Mouse (Mus musculus) ES-E14 (cell line): ENCODE results near the gene Cacna1e. TPM values are rescaled to one million over a fixed set of nuclear protein-coding genes. Genes with fewer than 3 reads are reported as not detected.
A peak's percentile ranks its signal among the peaks of the same experiment; 100 is the strongest.

Experiments used
- DNase-seq: peaks from one replicate; pipeline ENCODE4 v3.0.0-alpha.2; 2013; ENCODE audit warnings: low read depth, low spot score
- H3K27ac ChIP-seq: 2 replicates; pipeline ENCODE4 v1.5.1; 2012; ENCODE audit warnings: low read depth, mild to moderate bottlenecking, low read length, moderate library complexity, mixed read lengths; ENCODE audit not compliant: poor library complexity, insufficient read depth, severe bottlenecking
- H3K36me3 ChIP-seq: 2 replicates; pipeline ENCODE4 v1.6.1; 2012; ENCODE audit warnings: mild to moderate bottlenecking, low read length, moderate library complexity, mixed read lengths; ENCODE audit not compliant: control insufficient read depth, poor library complexity, insufficient read depth, severe bottlenecking
- H3K4me1 ChIP-seq, 2 experiments: fragments of 150-350 bp in 1 of 2; sonication (generic) in 1 of 2; 2 replicates each; pipeline ENCODE4 v1.6.1; 2012; ENCODE audit warnings: low read length in 2 of 2, mild to moderate bottlenecking in 1 of 2, mixed read lengths in 1 of 2; ENCODE audit not compliant: control insufficient read depth in 2 of 2, insufficient read depth in 2 of 2, poor library complexity in 1 of 2
- H3K4me3 ChIP-seq, 2 experiments: fragments of 150-350 bp in 1 of 2; sonication (generic) in 1 of 2; 2 replicates each; pipeline ENCODE4 v1.5.1; 2012; ENCODE audit warnings: low read length in 2 of 2, low read depth in 1 of 2, mild to moderate bottlenecking in 1 of 2, mixed read lengths in 1 of 2; ENCODE audit not compliant: insufficient read depth in 1 of 2, poor library complexity in 1 of 2, severe bottlenecking in 1 of 2
- H3K9ac ChIP-seq: 2 replicates; pipeline ENCODE4 v1.6.1; 2012; ENCODE audit warnings: low read depth, mild to moderate bottlenecking, low read length, mixed read lengths; ENCODE audit not compliant: poor library complexity, insufficient read depth, severe bottlenecking
- H3K9me3 ChIP-seq: fragments of 150-350 bp; sonication (generic); 2 replicates; pipeline ENCODE4 v1.6.1; 2012; ENCODE audit warnings: low read depth, mild to moderate bottlenecking, low read length; ENCODE audit not compliant: control insufficient read depth, insufficient read depth
- CHD2 ChIP-seq: IDR thresholded peaks from 2 replicates; pipeline ENCODE4 v1.6.1; 2014; ENCODE audit warnings: mild to moderate bottlenecking, low read depth, low read length, inconsistent platforms
- HCFC1 ChIP-seq: IDR thresholded peaks from 2 replicates; pipeline ENCODE4 v1.6.1; 2012; ENCODE audit warnings: low read length, inconsistent platforms, borderline replicate concordance; ENCODE audit not compliant: insufficient read depth
- MAFK ChIP-seq: IDR thresholded peaks from 2 replicates; pipeline ENCODE4 v1.6.1; 2014; ENCODE audit warnings: mild to moderate bottlenecking, low read depth, low read length, inconsistent platforms; ENCODE audit not compliant: insufficient read depth
- ZC3H11A ChIP-seq: IDR thresholded peaks from 2 replicates; pipeline ENCODE4 v1.6.1; 2012; ENCODE audit warnings: low read depth, mild to moderate bottlenecking, inconsistent platforms, low read length, borderline replicate concordance
- ZNF384 ChIP-seq: IDR thresholded peaks from 2 replicates; pipeline ENCODE4 v1.6.1; 2012; ENCODE audit warnings: low read depth, low read length, inconsistent platforms
- in situ Hi-C, 2 experiments: fragments of 600-800 bp; cut with MboI; formaldehyde crosslinking; loops; one replicate each; pipeline ENCODE4 v1.15.1; 2025; ENCODE audit warnings: low sequenced_read_pairs in 2 of 2, inconsistent platforms in 1 of 2; ENCODE audit not compliant: unreplicated experiment in 2 of 2
- total RNA-seq: library from RNA; depleted of rRNA; stranded (reverse); fragments of 300-350 nt; gene quantifications from 2 replicates; pipeline ENCODE4 v1.2.3, GENCODE M21; 2012

The Cacna1e gene
- total RNA-seq, 1 experiment, result 0.31 TPM

GRCm38 (mm10) chr1:154553132-154553531 is 331.2 kb downstream of the Cacna1e start:
- in situ Hi-C loops, result no loop called here
- Histone ChIP-seq H3K27ac (no peak overlapping the region), H3K4me3 (no peak overlapping the region), H3K9me3 (no peaks in the 10 kb centered on the region), H3K36me3 (no peaks in the 10 kb centered on the region), H3K4me1 (no peaks in the 10 kb centered on the region), H3K9ac (no peak overlapping the region)
- TF ChIP-seq ZNF384 (no peak), MAFK (no peak), HCFC1 (no peak), CHD2 (no peak), ZC3H11A (no peak)
- DNase-seq, result no peak

- TF ChIP-seq ZC3H11A (no peak), ZNF384 (no peak), MAFK (0 out of 2 replicates have a peak, but pooled peaks have one; percentile 30)
These were observed 346.9 kb downstream of the Cacna1e start for GRCm38 (mm10) chr1:154537445-154537844.

GRCm38 (mm10) chr1:154536763-154537162 is 347.5 kb downstream of the Cacna1e start:
- in situ Hi-C loops, result no loop called here
- no peaks in the 10 kb centered on the region for H3K36me3 ChIP-seq
- H3K9ac ChIP-seq, result no peak overlapping the region
- H3K4me1 ChIP-seq, result no peaks in the 10 kb centered on the region
- TF ChIP-seq ZNF384 (no peak), MAFK (no peak), HCFC1 (no peak), CHD2 (no peak), ZC3H11A (no peak)
- H3K4me3 ChIP-seq, result no peak overlapping the region
- no peaks in the 10 kb centered on the region for H3K9me3 ChIP-seq
- no peak for DNase-seq
- no peak overlapping the region for H3K27ac ChIP-seq

More at GRCm38 (mm10) chr1:154537445-154537844, 346.9 kb downstream of the Cacna1e start:
- Histone ChIP-seq H3K36me3 (no peaks in the 10 kb centered on the region), H3K27ac (no peak overlapping the region), H3K4me3 (no peak overlapping the region), H3K4me1 (no peaks in the 10 kb centered on the region), H3K9ac (no peak overlapping the region), H3K9me3 (no peaks in the 10 kb centered on the region)
- no peak for DNase-seq
- in situ Hi-C loops, result no loop called here

- no peak overlapping the region for H3K27ac ChIP-seq
- DNase-seq, result no peak
- H3K4me3 ChIP-seq, result no peak overlapping the region
- in situ Hi-C loops, result no loop called here
- no peak for TF ChIP-seq ZC3H11A
- TF ChIP-seq HCFC1, result no peak
- no peak for TF ChIP-seq MAFK
- no peak for TF ChIP-seq ZNF384
- no peak for TF ChIP-seq CHD2
- no peaks in the 10 kb centered on the region for H3K36me3 ChIP-seq
- H3K9ac ChIP-seq, result no peak overlapping the region
- H3K4me1 ChIP-seq, result no peaks in the 10 kb centered on the region
- no peaks in the 10 kb centered on the region for H3K9me3 ChIP-seq
These were observed 351.0 kb downstream of the Cacna1e start for GRCm38 (mm10) chr1:154532987-154533940.
